Comparison of ENCODE assay signal across 25 mouse cellular contexts in genomic region chr1:194225786-194226185, GRCm38 (mm10).
A peak's percentile ranks its signal among the peaks of the same experiment; 100 is the strongest.
DNase-seq lines count a peak whose midpoint lies in the region; ATAC-seq and TF ChIP-seq lines count a peak whose summit lies in the region.
"Had no signal": no experiment of that assay in that cellular context is flagged by ENCODE, and none has a peak within 500 bp of the region (broad histone marks: within the 10 kb centered on the region; RNA-seq: fewer than 3 reads in every experiment).

No protein-coding gene starts in this region.

- no peak overlapping the region for H3K4me3 ChIP-seq in lung, embryonic 14.5 days (ENCODE audit: low read depth, low read length)
- H3K4me3 ChIP-seq in forebrain, embryonic 15.5 days, result no peak overlapping the region
- H3K4me3 ChIP-seq in neural tube, embryonic 15.5 days (replicated peaks), result no peak overlapping the region
- H3K4me3 ChIP-seq in liver, postnatal 0 days (ENCODE audit: low read depth, low read length), result no peak overlapping the region
- H3K4me3 ChIP-seq: embryonic facial prominence, embryonic 13.5 days; erythroblast, embryonic 14.5 days; heart, embryonic 10.5 days; limb, embryonic 13.5 days; liver, embryonic 12.5 days; lung, embryonic 15.5 days; myocyte had no signal

- H3K4me2 ChIP-seq in lung, embryonic 14.5 days, result no peak overlapping the region
- no peak overlapping the region for H3K4me2 ChIP-seq in forebrain, embryonic 15.5 days (replicated peaks)
- H3K4me2 ChIP-seq in neural tube, embryonic 15.5 days, result no peak overlapping the region
- no peak overlapping the region for H3K4me2 ChIP-seq in liver, postnatal 0 days (ENCODE audit: low read depth, low read length)
- H3K4me2 ChIP-seq: embryonic facial prominence, embryonic 13.5 days; limb, embryonic 13.5 days; liver, embryonic 12.5 days; lung, embryonic 15.5 days had no signal

- H3K27me3 ChIP-seq in lung, embryonic 14.5 days (ENCODE audit: insufficient read depth, low read length), result no peaks in the 10 kb centered on the region
- H3K27me3 ChIP-seq in forebrain, embryonic 15.5 days, result no peaks in the 10 kb centered on the region
- no peaks in the 10 kb centered on the region for H3K27me3 ChIP-seq in neural tube, embryonic 15.5 days (replicated peaks)
- H3K27me3 ChIP-seq in liver, postnatal 0 days (ENCODE audit: insufficient read depth, low read length), result no peaks in the 10 kb centered on the region
- H3K27me3 ChIP-seq: embryonic facial prominence, embryonic 13.5 days; liver, embryonic 12.5 days; lung, embryonic 15.5 days had no signal

- ATAC-seq in lung, embryonic 14.5 days (ENCODE audit: insufficient read depth), result no peak
- no peak for ATAC-seq in forebrain, embryonic 15.5 days (replicated peaks)
- no peak for ATAC-seq in neural tube, embryonic 15.5 days (ENCODE audit: low FRiP score)
- ATAC-seq in liver, postnatal 0 days, result no peak
- ATAC-seq: activated CD4-positive, CD25-positive, alpha-beta regulatory T cell, adult 4 months; intestine, embryonic 16.5 days; liver, embryonic 12.5 days had no signal

- no peak overlapping the region for H3K9ac ChIP-seq in lung, embryonic 14.5 days
- no peak overlapping the region for H3K9ac ChIP-seq in forebrain, embryonic 15.5 days (replicated peaks)
- no peak overlapping the region for H3K9ac ChIP-seq in neural tube, embryonic 15.5 days (replicated peaks)
- H3K9ac ChIP-seq in liver, postnatal 0 days (replicated peaks), result no peak overlapping the region
- H3K9ac ChIP-seq: embryonic facial prominence, embryonic 13.5 days; limb, embryonic 13.5 days; liver, embryonic 12.5 days; lung, embryonic 15.5 days had no signal

- H3K9me3 ChIP-seq in lung, embryonic 14.5 days (ENCODE audit: low read depth, low read length), result no peaks in the 10 kb centered on the region
- no peaks in the 10 kb centered on the region for H3K9me3 ChIP-seq in forebrain, embryonic 15.5 days
- H3K9me3 ChIP-seq in neural tube, embryonic 15.5 days (replicated peaks), result no peaks in the 10 kb centered on the region
- H3K9me3 ChIP-seq in liver, postnatal 0 days (ENCODE audit: low read length), result no peaks in the 10 kb centered on the region
- H3K9me3 ChIP-seq: embryonic facial prominence, embryonic 13.5 days; heart, embryonic 10.5 days; limb, embryonic 13.5 days; liver, embryonic 12.5 days; lung, embryonic 15.5 days had no signal

- intact Hi-C loops in left cerebral cortex, postnatal 4 days (cut with DNase I), result loop anchor here (10.0 kb wide), 2 partner anchors 389 to 531 kb away; partner anchors contain the start of gene Plxna2

- peak; percentile 38 for DNase-seq in lung, embryonic 14.5 days
- DNase-seq in lung, adult 18-20 months, result no peak
- peak; percentile 44 for DNase-seq in retina, postnatal 1 day
- no peak for DNase-seq in retina, embryonic 14.5 days (ENCODE audit: low spot score)
- no peak for DNase-seq in left cerebral cortex, postnatal 4 days
- no peak for DNase-seq in liver, postnatal 0 days
- DNase-seq: adrenal gland, adult 8-10 months; cerebellum, adult 18-20 months; cerebellum, postnatal 36 days; embryo, embryonic 11 days; kidney, postnatal 25 days; lung, postnatal 36 days; right cerebral cortex, postnatal 25 days; thymus, postnatal 14 days had no signal

- no peaks in the 10 kb centered on the region for H3K36me3 ChIP-seq in lung, embryonic 14.5 days (ENCODE audit: insufficient read depth)
- H3K36me3 ChIP-seq in forebrain, embryonic 15.5 days, result no peaks in the 10 kb centered on the region
- no peaks in the 10 kb centered on the region for H3K36me3 ChIP-seq in neural tube, embryonic 15.5 days
- H3K36me3 ChIP-seq in liver, postnatal 0 days (replicated peaks; ENCODE audit: insufficient read depth, low read length), result no peaks in the 10 kb centered on the region
- H3K36me3 ChIP-seq: embryonic facial prominence, embryonic 13.5 days; heart, embryonic 10.5 days; limb, embryonic 13.5 days; liver, embryonic 12.5 days; lung, embryonic 15.5 days had no signal

- no peak for TF ChIP-seq EP300 in liver, postnatal 0 days (IDR thresholded peaks at IDR 0.05; ENCODE audit: low read depth)

- no peak for TF ChIP-seq CTCF in lung, embryonic 14.5 days (IDR thresholded peaks at IDR 0.05; ENCODE audit: low read depth)
- no peak for TF ChIP-seq CTCF in liver, postnatal 0 days (IDR thresholded peaks at IDR 0.05; ENCODE audit: low read depth)

- WGBS in lung, embryonic 14.5 days, result 10% methylated on average over 1 of the region's 1 CpGs
- WGBS in forebrain, embryonic 15.5 days, result 2% methylated on average over 1 of the region's 1 CpGs
- WGBS in neural tube, embryonic 15.5 days, result 7% methylated on average over 1 of the region's 1 CpGs
- WGBS in liver, postnatal 0 days (ENCODE audit: insufficient replicate concordance), result 25% methylated on average over 1 of the region's 1 CpGs

- H3K4me1 ChIP-seq in lung, embryonic 14.5 days (ENCODE audit: insufficient read depth), result peaks cover 17% of the 10 kb centered on the region
- H3K4me1 ChIP-seq in forebrain, embryonic 15.5 days, result peaks cover 62% of the 10 kb centered on the region
- H3K4me1 ChIP-seq in neural tube, embryonic 15.5 days, result peaks cover 60% of the 10 kb centered on the region
- no peaks in the 10 kb centered on the region for H3K4me1 ChIP-seq in liver, postnatal 0 days (ENCODE audit: insufficient read depth)
- H3K4me1 ChIP-seq: heart, embryonic 10.5 days; liver, embryonic 12.5 days had no signal

- no peak overlapping the region for H3K27ac ChIP-seq in lung, embryonic 14.5 days (ENCODE audit: low read depth)
- peak overlapping the region; percentile 85 for H3K27ac ChIP-seq in forebrain, embryonic 15.5 days (replicated peaks)
- H3K27ac ChIP-seq in neural tube, embryonic 15.5 days (replicated peaks), result peak overlapping the region; percentile 70; the same call in 1 of the 2 replicates
- no peak overlapping the region for H3K27ac ChIP-seq in liver, postnatal 0 days (ENCODE audit: low read depth)
- H3K27ac ChIP-seq: embryonic facial prominence, embryonic 13.5 days; heart, embryonic 10.5 days; limb, embryonic 13.5 days; liver, embryonic 12.5 days had no signal

Comparison
In these comparisons a context has a peak if more than half of its experiments do, and no peak if none do; other contexts are left out.
1. DNase-seq: peak in lung, embryonic 14.5 days (single experiment) and retina, postnatal 1 day (single experiment); none in lung, adult 18-20 months (0 of 2), retina, embryonic 14.5 days (single experiment), left cerebral cortex, postnatal 4 days (single experiment) and liver, postnatal 0 days (single experiment).
2. H3K27ac ChIP-seq: peak in forebrain, embryonic 15.5 days (single experiment) and neural tube, embryonic 15.5 days (single experiment); none in lung, embryonic 14.5 days (single experiment) and liver, postnatal 0 days (single experiment).